Mouse (Mus musculus): ENCODE measurements around the gene Rnf222. TPM values are rescaled to one million over a fixed set of nuclear protein-coding genes. Genes with fewer than 3 reads are reported as not detected.

Rnf222 gene
- total RNA-seq, 2 experiments from 2014 or later: 0.21 to 0.32 TPM

DNA sequence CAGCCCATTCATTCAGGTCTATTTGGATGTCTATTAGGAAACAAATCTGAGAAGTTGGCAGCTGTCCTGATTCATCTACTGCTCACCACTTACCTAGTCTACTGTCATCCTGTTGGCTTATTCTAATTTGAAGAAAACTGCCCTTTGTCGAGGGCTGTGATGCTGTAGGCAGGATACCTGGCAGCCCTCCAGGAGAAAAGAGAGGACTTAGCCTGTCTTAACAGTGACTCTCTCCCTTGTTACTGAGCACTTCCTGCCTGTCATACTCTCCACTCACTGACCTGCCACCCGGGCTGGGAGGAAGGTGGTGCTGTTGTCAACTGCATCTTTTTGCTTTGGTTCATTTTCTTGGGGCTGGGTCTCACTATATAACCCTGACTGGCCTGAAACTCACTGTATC is 2.3 kb downstream of the Rnf222 start:
- peak; percentile 26 for DNase-seq

DNA sequence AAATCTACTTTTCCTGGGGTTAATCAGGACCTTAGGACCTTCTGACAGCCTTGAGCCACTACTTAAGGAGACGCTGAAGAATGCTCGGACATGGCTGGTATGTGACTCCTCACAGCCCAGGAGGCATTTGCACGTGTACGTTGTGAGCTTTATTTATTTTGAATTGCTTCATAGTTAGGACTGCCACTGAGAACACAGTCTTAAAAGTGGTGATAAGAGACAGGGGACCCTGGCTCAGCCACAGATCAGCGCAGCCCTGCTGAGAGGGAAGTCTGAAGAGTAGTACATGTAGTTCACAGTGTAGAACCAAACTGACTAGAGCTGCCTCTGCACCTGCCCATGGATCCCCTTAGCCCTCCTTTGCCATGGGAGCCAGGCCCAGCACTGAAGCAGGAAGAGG is 3.5 kb downstream of the Rnf222 start:
- DNase-seq: no peak

DNA sequence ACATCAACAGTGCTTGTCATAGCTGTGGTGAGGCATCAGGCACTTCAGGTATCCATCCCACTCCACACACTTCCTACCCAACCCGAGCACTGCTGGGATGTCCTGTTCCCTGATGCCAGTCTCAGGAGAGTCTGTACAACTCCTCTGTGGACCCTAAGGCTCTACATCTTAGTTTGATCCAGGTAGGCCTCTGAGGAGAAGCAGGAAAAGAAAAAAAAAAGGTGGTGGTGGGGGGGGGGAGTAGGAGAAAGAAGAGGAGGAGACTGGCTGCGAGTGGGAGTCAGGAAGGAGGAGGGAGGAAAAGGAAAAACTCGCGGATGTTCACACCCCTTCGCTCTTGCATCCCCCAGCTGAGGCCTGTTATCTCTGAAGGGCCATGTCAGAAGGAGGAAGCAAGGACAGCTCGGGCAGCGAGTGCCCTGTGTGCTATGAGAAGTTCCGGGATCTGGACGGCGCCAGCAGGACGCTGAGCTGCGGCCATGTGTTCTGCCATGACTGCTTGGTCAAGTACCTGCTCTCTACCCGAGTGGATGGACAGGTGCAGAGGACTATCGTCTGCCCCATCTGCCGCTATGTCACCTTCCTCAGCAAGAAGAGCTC is 4.0 kb downstream of the Rnf222 start:
- DNase-seq: peak; percentile 15

DNA sequence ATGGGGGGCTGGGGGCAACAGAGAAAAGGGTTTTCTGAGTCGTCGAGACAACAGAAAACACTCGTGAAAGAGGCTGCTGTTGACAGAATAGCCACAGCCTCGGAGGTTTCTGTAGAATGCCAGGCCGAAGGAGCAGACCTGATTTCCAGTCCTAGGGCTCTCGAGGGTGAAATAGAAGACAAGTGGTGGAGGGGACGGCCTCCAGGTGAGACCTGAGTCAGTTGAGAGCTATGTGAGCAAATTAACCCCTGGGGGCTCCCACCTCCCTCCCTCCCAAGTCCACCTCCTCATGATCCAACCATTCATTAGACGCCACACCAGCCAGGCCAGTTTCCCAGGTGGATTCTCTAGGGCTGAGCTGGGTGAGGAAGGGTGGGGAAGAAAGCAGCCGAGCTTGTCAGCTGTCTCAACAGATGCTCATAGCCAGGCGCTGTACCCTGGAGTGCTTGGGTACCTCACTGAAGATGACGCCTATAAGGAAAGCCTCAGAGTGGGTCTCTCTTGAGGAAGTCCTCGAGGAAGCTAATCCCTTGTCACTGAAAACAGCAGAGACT is 5.6 kb downstream of the Rnf222 start:
- DNase-seq: no peak

DNA sequence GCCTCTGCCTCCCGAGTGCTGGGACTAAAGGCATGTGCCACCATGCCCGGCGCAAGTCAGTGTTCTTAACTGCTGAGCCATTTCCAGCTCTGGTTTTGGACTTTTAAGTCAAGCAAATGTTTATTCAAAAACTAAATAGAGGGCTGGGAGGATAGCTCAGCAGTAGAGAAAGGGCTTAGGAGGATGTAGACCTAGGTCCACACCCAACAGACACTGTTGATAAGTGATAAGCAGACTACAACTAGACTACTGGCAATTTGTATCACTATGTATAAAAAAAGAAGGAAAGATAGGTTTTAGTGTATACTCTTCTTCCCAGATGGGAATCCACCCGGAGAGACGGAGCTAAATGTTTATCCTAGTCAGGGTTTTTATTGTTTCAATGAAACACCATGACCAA is 7.9 kb downstream of the Rnf222 start:
- no peak for DNase-seq

DNA sequence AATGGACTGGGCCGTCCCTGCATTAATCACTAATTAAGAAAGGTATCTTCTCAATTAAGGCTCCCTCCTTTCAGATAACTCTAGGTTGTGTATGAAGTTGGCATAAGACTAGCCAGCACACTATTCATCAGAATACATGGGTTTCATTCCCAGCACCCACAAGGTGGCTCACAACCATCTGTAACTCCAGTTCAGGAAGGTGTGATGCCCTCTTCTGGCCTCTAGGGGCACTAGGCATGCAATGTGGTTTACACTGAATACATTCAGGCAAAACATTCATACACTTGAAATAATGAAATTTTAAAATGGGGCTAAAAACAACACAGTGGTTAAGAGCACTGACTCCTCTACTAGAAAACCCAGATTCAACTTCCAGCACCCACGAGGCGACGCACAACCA is 8.8 kb downstream of the Rnf222 start:
- peak; percentile 29 for DNase-seq

DNA sequence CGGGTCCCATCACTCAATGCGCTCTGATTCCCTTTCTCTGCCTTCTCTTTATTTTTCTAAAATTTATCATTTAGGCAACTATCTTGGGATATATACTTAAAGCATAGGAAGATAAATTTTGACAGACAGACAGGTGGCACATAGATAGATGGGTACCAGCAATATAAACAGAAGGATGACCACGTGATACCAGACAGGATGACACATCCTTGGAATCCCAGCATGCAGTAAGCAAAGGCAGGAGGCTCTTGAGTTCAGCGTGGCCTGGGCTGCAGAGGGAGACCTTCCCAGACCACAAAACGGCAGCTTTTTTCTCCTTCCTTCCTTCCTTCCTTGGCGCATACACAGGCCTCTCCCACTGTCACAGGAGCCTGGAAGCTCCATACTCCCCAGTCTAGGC is 9.5 kb downstream of the Rnf222 start:
- no peak for DNase-seq

DNA sequence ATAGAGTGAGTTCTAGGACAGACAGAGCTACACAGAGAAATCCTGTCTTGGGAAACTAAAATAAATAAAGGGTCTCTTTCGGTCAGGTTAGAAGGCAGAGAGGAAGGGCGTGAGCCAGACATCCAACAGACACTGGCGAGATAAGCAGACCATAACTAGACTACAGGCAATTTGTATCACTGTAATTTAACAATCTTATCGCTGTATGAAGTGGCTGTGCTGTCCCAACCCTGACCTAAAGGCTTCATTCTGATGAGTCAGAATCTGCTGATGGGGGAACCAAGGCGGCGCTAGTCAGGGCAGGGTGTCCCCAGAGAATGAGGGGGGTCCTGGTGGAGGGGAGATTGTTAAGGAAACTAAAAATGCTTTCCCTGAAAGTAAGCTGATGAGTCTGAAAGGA is 10.4 kb downstream of the Rnf222 start:
- no peak for DNase-seq

DNA sequence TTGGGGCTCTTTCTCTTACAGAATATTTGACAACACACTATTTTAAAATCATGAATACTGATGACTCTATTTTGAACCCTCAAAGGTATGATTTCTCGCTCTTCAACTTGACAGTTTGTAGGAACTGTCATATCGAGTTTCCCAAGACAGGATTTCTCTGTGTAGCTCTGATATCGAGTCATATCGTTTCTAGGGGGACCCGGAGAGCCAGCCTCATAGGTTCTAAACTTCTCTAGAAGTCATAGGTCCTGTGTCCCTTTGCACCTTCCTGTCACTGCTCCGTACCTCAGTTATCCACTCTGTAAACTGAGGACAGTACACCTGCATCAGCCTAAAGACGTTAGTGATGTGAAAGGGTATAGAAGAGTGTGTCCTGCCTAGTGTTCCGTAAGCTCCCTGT is 11.5 kb downstream of the Rnf222 start:
- DNase-seq: no peak

DNA sequence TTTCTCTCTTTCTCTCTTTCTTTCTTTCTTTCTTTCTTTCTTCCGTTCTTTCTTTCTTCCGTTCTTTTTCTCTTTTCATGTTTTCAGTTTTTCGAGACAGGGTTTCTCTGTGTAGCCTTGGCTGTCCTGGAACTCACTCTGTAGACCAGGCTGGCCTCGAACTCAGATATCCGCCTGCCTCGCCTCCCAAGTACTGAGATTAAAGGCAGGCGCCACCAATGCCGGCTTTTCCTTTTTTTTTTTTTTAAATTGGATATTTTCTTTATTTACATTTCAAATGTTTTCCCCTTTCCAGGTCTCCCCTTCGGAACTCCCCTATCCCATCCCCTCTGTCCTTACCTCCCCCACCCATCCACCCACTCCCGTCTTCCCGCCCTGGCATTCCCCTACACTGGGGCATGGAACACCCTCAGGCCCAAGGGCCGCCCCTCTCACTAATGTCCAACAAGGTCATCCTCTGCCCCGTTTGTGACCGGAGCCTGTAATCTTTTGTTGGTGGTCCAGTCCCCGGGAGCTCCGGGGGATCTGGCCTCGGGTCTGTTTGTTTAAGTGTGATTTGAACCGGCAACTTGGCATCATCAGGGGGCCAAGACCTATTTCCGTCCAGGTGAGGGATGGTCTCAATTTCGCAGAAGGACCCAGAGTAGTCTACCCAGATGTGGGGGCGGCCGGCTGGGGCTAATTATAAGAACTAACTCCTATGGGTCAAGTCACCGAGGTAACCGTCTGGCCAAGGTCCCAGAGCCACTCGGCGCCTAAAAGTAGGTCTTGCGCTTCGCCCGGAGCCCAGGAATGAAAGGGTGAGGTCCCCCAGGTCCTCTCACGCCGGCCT is 12.4 kb downstream of the Rnf222 start:
- DNase-seq: peak; percentile 13

DNA sequence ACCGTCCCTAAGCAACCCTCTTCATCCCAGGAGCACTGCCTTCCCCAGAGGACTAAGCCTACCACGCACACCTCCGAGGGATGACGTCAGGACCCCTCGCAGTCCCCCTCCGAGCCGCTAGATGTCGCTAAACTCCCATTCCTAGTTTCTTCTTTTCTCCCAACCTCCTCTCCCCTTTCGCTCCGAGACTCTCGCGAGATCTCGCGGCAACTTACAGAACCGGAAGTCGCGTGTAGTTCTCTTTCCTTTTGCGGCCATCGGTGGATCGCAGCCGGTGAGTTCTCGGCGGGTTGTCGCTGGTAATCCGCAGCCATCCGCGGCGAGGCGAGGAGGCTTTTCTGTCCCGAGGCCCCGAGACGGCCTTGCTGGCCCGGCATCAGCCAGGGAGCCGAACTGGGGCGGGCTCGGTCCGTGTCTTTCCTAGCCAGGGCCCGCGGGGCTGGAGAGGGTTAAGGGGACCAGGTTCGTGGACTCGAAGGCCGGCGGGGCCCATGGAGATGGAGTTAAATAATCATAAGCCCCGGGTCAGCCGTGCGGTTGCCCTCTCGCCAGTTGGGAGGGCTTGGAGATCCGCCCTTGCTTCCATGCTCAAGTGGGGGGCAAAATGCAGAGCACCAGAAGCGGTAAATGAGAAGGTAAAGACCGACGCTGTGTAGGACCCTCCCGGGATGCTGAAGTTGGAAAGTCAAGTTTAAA is 13.1 kb downstream of the Rnf222 start, which contains the start of gene Rpl26:
Gene Rpl26 (plus strand): TSS at position 233 of the 696 bp plus-strand sequence.
- DNase-seq: peak; percentile 99

DNA sequence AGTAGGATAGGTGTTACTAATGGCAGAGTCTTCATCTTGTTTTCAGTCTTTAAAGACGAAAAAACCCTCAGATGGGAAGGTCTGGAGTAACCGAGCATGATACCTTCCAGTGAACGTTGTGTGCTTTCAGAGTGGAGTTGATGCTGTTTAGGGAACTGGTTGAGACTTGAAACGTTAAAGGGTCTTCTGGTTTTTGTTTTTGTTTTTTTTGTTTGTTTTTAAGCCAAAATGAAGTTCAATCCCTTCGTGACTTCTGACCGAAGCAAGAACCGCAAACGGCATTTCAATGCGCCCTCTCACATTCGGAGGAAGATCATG is 13.7 kb downstream of the Rnf222 start:
- DNase-seq: no peak

DNA sequence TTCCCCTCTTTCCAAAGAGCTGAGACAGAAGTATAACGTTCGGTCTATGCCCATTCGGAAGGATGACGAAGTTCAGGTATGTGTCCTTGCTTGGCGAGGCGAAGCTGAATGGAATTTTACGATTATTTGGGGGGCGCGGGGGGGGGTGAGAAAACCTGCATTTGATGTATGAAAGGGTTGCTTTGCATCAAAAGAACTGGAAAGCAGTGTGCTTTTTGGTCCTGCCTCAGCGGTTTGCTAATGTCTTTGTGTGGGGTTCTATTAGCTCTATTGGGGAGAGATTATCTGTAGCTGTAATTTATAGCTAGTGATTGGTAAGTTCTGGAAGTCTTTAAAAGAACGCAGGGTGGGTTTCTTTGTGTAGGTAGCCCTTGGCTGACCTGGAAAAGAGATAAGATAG is 14.0 kb downstream of the Rnf222 start:
- no peak for DNase-seq

DNA sequence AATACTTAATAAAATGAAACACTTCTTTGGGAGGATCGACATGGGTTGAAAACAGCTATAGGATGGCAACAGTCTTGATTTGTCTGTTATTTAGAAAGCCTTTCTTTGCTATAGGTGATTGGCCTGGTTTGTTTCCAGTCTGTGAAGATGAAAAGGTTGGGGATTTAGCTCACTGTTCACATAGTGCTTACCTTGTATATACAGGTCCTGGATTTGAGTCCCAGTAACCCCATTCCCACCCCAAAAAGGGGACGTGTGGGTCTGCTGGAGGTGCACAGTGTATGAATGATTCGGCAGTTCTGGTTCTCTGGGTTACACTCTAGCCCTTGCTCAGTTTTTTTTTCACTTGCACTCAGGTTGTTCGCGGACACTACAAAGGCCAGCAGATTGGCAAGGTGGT is 14.5 kb downstream of the Rnf222 start:
- no peak for DNase-seq

DNA sequence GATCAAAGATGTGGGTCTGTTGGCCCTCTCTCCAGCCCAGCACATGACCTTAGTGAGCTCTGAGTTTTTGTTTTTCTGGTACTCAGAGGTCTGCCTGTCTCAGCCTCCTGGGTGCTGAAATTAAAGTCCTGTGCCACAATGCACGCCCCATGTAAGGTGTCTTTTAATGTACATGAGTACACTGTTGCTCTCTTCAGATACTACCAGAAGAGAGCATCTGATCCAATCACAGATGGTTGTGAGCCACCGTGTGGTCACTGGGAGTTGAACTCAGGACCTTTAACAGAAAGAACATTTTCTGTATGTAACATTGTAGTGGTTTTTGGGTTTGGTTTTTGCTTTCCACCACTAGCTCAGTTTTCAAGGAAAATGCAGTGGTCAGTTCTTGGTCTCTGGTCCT is 15.4 kb downstream of the Rnf222 start:
- DNase-seq: no peak

DNA sequence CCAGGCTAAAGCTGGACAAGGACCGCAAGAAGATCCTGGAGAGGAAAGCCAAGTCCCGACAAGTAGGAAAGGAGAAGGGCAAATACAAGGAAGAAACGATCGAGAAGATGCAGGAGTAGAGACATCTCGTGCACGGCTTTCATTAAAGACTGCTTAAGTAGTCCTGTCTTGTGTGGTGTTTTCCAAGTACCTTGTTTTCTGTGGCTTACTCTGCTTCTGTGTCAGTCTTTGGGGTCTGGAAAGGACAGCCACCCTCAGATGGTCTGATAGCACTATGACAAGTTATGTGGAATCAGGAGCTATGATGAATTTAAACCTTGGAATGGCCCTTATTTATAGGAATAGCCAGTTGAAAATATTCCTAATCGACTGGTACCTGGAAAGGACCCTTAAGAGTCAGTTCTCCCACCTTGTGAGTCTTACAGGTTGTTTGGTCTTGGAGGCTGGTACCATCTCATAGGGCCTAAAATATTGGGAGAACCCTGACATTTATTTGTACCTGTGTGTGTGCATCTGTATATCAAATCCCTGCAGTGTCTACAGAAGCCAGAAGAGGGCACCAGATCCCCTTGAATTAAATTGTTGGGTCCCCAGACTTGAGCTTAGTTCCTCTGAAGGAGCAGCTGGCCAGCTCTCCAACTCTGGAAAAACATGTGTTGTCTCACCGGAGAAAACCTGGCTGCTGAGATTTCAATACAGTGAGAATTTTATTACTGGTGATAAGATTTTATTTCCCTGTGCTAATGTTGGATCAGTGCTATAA is 16.2 kb downstream of the Rnf222 start:
- DNase-seq: peak; percentile 88

DNA sequence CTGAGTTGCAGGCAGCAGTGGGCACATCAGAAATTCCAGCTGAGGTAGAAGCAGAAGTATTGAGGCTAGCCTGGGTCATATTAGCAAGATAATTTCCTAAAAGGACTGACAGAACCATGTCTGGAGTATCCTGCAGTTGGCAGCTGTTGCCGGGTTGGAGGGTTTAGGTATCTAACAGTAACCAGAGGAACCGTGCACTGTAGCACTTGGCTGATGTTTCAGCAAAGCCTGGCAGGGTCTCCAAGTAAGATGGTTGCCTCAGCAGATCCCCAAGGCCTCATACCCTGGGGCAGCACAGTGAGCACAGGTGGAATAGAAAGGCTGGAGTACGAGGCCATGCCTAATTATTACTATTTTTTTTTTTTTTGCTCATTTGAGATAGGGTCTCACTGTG is 16.8 kb downstream of the Rnf222 start:
- peak; percentile 19 for DNase-seq

DNA sequence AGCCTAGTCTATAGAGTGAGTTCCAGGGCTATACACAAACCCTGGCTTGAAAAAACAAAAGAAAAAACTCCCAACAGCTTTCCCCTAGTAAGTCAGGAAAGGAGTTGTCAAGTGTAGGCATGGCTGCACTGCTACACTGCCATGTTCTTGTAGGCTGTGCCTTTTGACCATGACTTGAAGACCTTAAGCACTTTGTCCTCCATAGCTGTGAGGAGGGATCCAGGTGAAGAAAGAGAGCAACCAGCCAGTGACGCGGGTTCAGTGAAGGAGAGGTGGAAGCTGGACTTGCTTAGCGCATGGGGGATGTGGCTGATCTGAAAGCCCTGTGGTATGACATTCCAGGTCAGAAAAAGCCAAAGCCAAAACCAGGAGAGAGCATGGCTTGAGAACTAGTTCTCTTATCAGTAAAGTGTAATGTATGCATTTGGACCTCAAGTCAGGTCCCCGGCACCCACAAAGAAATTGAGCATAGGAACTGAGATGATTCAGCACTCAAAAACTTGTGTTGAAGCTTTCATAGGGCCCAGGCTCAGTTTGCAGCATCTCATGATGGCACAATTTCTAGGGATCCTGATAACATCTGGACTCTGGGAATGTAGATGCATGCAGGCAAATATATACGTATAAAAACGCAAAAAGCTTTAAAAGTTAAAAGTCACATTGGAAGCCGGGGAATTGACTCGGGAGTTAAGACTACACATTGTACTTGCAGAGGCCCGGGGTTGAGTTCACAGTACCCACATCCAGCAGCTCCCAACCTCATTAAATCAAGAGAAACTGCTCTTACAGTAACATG is 17.5 kb downstream of the Rnf222 start:
- DNase-seq: no peak

DNA sequence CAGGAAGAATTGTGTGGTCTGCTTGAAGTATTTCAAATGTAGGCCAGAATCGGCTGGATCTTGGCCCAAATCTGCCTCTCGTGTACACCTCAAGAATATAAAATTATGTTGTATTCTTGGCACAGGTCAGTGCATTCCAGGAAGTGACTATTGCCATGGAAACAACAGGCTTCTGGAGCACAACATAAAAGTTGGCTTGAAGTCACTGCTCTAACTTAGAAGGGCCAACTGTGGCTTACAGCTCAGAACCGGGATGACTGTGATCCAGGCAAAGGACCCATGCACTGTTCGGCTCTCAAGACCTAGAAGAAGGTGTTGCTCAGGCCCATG is 18.1 kb downstream of the Rnf222 start:
- peak; percentile 24 for DNase-seq

DNA sequence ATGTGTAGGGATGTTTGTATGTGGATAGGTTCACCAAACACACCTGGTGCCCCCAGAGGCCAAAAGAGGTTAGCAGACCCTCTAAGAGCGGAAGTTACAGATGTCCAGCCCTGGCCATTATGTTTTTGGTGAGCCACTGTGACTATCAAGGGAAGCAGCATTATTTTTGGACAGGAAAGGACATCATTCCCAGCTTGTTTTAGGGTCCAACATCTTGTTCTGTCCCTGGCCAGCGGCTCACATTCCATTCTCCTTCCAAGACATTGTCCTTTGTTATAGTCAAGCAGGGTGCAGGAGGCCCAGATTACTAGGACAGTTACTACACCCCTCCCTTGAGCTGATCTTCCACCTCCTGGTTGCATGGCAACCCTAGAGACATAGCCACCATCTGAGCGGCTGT is 18.9 kb downstream of the Rnf222 start:
- DNase-seq: no peak

DNA sequence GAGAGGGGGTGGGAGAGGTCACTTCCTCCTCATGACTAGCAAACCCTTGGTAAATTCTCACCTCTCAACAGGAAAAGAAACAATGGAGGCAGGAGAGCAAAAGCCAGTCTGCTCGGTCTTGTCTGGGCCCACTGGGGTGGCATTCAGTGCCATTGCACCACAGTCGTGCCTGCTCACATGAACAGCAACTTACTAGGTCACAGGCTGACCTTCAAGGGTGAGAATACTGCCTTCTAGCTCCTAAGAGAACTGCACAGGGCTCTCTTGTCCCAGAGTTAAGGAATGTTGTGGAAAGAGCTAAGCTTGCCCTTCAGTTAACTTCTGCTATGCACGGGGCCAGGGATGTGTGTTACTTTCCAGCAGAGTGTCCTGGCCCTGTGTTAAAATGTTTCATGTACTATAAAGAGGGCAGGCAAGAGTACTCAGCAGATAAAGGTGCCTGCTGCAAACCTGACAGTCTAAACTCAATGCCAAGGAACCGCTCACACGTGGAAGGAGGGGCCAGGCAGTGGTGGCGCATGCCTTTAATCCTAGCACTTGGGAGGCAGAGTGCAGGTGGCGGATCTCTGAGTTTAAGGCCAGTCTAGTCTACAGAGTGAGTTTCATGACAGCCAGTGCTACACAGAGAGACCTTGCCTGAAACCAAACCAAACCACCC is 20.6 kb downstream of the Rnf222 start:
- DNase-seq: peak; percentile 17

Data from heart, postnatal 4 days (tissue).